Mouse (Mus musculus) liver, postnatal 0 days (tissue): Measurements from ENCODE around the gene Pygl.

Experiments
- CTCF ChIP-seq: sonication (generic); IDR thresholded peaks from 2 replicates; pipeline ENCODE4 v1.5.1; 2016; ENCODE audit warnings: antibody characterized with exemption, low read depth
- EP300 ChIP-seq: IDR thresholded peaks from 2 replicates; pipeline ENCODE4 v1.6.1; 2016; ENCODE audit warnings: antibody characterized with exemption, low read depth, mild to moderate bottlenecking

DNA sequence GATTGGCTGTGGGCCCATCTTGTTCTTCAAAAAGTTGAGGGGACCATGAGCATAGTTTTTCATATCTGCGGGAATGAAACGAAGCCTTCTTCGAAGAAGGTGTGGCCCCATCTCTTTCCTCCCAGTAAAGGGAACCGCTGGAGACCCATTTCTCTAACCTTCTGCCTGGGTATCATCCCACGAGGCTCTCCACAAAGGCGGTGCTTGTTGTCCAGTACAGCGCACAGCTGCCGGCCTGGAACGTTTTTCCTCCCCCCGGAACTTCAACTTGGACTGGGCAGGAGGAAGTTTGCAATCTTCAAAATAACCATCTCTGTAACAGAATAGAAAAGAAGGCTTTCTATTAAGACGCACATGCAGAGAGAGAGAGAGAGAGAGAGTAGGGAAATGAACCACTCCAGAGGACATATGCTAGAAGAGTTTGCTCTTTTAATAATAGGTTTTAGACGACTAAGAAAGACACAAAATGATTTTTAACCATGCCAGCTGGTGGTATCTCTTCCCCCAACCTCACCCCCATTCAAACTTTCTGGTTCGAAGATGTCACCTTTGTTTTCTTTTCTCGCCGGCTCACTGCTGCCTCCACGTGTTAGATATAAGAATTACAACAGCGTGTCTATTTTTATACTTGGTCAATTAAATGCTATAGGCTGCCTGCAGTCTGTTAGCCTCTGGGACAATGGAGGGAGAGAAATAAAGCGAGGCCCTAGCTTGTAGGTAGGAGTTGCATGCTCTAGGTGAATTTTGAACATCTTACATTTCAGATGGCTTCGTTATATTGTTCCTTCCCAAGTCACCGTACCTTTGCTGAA is 86.4 kb downstream of the Pygl start:
- TF ChIP-seq CTCF (peak; percentile 85), EP300 (no peak)
